Mouse (Mus musculus) cerebellum, adult 8-10 months (tissue): ENCODE data around the gene Rimbp3.
"Not testable (repeated sequence)": the region's sequence is repeated elsewhere in the genome, so short reads cannot be mapped to it uniquely, and the experiment has no call there.

ENCODE experiments used
- DNase-seq: peaks from one replicate; pipeline ENCODE4 v3.0.0; 2022

The Rimbp3 gene

DNA sequence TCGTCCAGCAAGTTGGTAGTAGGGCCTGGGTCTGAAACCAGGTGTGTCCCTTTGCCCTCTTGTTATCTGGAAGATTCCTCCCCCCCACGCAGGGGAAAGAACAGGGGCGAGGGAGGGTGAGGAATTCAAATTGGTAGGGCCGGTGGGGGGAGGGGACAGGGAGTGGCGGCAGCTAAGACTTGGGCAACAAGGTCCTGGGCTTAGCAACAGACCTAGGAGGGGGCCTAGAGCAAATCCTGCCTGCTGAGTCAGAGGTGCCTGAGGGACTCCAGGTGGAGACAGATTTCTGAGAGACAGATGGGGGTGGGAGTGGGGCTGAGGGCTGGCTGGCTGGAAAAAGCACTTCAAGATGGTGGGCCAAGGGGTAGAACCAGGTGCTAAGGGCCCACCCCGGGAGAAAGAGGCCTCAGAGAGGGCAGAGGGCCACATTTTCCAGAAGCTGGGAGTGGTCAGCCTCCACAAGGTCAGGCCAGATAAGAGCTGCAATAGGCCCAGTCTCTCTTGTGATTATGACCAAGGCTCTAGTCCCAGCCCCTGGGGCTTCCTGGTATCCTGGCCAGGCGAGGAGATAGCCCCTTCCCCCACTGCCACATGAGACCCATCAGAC, 11.8 kb downstream of the Rimbp3 start:
- no peak for DNase-seq

DNA sequence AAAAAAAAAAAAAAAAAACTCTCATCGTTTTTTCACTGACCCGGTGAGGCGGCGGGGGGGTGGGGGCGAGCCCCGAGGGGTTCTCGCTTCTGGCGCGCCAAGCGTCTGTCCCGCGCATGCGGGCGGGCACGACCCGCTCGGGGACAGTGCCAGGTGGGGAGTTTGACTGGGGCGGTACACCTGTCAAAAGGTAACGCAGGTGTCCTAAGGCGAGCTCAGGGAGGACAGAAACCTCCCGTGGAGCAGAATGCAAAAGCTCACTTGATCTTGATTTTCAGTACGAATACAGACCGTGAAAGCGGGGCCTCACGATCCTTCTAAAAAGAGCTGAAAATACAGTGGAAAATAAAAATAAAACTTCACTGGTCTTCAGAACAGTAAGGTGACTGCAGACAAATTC, 13.8 kb downstream of the Rimbp3 start:
- peak; percentile 94 for DNase-seq

DNA sequence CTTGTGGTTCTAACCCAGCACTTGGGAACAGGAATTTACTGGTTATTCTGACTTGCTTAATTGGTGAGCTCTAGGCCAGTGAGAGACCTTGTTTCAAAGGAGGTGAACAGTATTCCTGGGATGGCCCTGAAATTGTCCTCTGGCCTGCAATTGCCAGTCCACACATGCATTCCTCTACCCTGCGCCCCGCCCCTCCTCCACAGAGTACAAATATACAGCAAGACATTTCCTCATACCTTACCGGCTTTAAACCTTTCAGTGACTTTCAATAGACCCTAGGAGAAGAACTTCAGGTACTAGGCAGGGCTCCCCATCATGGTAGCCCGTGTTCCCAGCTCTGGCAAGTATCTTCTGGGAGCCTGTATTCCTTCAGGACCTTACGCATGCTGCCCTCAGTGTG, 17.2 kb downstream of the Rimbp3 start:
- no peak for DNase-seq

DNA sequence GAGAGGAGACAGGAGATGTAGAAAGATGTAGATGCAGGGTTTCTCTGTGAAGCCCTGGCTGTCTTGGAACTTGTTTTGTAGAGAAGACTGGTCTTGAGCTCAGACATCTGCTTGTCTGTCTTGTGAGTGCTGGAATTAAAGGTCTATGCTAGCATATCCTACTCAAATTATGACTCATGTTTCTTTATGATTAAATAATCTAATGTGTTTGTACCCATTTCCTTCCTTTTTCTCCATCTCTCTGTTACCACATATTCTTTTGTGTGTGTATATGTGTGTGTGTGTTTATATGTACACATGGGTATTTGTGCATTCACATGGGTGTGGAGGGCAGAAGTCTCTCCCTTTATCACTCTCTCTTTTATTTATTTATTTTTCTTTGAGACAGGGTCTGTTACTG, 18.1 kb downstream of the Rimbp3 start:
- DNase-seq = no peak

DNA sequence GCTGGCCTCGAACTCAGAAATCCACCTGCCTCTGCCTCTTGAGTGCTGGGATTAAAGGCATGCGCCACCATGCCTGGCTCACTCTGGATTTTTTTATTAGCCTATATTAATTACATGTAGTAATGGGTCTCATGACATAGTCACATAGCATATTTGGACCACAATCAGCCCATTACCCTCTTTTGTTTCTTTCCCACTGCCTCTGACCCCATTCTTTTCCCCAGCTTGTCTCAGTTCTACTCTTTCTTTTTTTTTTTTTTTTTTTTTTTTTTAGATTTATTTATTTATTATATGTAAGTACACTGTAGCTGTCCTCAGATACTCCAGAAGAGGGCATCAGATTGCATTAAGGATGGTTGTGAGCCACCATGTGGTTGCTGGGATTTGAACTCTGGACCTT, 23.1 kb downstream of the Rimbp3 start:
- not testable (repeated sequence) for DNase-seq

DNA sequence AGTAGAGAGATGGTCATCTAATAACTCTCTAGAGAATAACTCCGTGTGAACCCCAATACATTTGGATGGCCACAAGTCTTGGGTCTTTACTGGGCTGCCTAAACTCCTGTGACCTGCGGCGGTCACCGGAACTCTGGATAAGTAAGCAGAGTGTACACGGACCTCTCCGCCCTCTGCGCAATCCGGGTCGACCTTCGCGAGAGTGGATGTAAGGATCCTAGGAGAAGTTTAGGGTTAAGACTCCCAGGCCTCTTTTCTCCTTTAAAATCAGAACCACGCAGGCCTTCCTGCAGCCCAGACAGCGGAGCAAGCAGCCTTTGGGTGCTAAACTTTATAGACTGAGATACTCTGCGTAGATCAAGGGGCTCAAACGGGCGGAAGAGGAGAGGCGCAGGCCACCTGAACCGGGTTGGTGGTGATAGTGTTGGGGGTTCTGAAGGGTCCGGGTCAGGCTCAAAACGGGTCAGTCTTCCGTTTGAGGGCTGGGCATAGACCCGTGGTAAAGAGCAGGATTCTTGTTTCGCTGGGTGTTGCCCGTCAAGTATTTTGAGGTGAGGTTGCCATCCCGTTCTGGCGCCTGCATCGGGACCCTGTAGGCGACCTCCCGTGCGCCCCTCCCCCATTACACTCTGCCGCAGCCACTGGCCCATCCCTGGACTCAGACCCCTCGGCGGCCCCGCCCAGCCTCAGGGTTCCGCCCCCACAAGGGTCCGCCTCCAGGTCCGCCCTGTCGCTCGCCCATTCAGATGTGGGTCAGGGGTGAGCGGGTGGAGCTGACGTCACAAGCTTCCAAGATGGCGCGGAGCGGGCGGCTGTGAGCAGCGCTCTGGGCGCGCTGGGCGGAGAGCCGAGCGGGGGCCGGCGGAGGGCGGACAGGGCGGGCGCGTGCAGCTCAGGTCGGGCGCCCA, 24.6 kb downstream of the Rimbp3 start, which contains the start of gene Hic2:
Hic2 (plus strand) TSS at position 779 of the 908 bp plus-strand sequence.
- peak; percentile 89 for DNase-seq

DNA sequence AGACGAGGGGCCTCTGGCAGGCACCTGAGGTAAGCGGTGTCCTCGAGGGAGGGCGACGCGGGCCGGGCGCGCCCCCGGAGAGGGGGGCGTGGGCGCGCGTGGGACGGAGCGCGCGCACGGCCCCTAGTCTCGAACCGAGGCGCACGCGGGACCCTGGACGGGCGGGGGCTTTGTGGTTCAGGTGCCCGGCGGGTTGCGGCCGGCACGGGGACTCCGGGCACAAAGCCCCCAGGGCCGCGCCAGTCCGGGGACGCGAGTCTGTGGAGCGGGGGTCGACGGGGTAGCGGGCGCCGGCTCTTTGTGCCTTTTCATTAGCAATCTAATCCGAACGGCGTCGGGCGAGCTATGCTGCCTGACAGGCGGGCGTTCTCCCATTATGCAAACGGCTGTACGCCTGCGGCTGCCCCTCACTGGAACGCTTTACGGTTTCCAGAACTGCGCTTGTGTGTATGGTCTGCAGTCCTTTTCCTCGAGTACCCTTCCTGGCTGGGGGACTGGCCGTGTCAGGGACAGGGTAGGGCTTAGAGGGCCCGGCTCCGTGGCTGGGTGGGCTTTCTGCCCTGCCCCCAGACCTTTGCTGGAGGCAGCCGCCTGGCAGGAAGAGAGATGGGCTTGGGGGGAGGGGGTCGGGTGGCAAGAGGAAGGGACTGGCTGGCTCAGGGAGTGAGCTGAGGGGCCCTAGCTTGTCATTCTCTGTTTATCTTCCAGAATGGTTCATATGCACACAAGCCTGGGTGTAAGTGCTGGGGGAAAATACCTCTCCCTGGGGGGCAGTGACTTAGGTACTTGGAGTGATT, 25.5 kb downstream of the Rimbp3 start:
- DNase-seq = peak; percentile 39

DNA sequence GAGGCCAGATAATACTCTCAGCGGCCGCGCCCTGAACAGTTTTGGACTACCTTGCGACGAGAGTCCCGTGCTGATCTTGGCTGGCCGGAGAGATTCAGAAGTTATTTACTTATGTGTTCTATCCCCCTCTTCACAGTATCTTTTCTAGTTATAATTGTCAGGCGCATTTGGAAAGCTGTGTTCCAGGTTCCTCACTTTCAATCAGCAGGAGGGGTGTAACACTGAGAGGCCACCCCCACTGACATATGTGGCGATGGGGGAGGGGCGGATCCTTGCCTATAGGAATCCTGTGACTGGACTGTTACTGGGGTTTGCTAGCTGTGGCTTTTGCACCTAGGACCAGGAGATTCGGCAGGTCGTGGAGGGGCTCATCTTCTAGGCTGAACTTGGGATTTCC, 26.1 kb downstream of the Rimbp3 start:
- peak; percentile 45 for DNase-seq

DNA sequence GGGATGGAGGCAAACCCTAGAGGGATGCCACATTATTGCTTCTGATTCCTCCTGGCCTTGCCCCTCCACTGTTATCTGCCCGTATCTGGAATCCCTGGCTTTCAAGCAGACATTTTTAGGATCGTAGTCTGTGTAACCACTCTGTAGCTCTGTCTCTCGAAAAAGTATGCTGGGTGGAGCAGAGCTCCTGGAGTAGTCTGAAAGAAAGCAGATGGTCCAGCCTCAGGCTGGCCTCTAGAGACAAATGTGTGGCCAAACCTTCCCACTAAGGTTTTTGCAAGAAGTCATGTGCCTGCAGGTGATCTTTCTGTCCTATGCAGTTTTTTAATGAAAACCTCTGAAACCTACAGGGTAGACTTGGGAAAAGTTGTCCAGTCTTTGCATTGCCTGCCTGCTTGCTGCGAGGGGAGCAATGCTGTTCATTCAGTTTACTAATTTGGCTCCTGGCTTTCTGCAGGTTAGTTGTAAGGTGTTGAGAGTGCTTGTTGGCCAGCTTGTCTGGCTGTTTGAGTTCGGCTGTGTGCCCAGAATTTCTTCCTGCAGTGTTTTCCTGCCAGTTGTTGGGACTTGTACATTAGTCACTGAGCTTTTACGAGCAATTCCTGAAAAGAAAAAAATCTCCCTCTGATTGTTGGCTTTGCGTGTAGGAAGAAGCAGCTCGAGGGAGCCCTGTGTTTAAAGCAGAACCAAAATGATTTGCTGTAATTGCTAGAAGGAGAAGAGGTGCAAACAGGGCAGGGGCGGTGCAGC, 26.7 kb downstream of the Rimbp3 start:
- DNase-seq = peak; percentile 36

DNA sequence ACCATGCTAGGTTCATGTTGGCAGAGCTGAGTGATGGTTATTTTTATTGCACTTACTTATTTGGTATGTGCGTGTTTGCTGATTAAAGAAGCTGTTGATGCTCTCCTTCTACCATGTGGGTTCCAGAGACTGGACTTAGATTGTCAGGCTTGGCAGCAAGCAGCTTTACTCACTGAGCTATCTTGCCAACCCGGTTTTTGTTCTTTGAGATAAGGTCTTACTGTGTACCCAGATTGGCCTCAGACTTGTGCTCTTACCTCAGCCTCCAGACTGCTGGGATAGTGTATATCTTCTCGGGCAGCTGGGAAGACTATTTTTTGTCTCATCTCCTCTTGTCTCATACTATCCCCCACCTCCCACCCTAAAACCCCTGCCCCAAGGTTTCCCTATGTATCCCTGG, 29.2 kb downstream of the Rimbp3 start:
- DNase-seq = no peak

DNA sequence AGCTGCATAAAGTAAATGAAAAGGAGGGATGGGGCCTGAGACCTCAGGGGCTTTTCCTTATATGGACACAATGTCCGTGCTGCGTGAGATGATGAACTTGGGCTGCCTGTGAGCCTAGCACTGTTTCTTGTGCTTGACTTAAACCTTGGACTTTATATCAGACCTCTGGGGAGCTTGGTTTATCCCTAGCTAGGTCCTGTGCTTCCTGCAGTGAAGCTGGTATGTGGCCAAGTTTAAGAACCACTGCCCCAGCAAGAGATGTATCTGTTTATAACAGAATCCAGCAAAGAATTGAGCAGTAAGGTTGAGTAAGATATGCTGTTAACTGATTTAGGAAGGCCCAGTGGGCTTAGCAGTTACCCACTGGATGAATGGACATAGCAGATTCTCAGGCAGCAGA, 31.0 kb downstream of the Rimbp3 start:
- no peak for DNase-seq

DNA sequence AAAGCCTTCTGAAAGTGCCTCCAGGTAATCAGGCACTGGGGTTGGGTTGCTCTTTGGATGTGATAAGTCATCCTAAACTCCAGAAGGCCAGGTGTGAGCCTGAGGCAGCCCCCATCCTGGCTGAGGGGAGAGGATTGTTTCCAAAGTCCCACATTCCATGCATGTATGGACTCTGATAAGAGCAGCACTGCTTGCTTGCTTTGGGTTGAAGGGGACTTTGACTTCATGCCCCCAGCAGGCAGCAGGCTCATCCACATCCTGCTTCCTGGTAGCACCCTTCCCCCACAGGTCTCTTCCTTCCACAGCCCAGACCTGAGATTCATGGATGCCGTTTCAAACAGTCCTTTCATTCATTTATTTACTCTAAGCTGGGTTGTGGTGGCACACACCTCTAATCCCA, 35.3 kb downstream of the Rimbp3 start:
- no peak for DNase-seq

DNA sequence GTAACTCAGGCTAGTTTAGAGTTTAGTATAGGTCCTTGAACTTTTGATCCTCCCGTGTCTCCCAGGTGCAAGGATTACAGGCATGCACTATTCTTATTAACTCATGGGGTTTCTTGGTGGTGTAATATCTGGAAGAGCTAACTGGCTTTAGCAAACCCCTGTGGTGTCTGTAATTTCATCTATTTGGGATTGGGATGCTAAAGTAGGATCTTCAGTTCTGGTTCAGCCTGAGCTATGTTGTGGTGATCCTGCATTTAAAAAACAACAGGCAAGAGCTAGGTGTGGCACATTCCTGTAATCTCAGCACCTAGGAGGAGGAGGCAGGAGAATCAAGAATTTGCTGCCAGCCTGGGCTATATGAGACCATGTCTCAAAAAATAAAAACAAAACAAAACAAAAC, 36.6 kb downstream of the Rimbp3 start:
- no peak for DNase-seq

DNA sequence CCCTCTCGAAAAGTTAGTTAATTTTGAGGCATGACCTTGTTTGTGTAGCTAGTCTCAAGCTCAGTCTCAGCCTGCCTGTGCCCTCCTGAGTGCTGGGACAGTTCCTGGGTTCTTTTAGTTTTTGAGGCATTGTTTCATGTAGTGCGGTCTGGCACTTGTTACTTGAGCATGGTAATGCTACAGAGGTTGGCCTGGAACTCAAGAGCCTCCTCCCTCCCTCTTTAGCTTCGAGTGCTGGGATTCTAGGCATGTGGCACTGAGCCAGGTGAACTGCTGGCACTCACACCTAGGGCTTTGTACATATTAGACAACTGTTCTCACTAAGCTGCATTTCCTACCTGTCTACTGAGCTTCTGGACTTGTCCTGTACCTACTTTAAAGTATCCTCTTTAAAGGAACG, 39.3 kb downstream of the Rimbp3 start:
- DNase-seq = no peak

DNA sequence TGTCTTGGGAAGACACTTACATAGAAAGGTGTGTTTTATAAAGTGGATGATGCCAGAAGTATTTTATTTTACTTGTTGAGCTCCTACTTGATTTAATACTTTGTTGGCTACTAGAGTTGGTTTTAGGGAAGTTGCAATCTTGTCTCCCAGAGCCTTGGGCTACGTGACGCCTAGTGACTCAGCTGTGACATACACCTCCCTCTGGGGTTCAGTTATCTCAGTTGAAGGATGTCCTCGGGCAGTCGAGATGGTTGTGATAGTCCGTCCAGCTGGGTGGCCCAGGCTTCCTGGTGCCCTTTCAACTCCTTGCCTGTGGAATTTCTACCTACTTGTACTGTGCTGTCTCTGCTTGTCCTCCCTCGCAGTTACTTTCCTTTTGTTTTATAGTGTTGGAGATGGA, 40.7 kb downstream of the Rimbp3 start:
- DNase-seq = no peak

DNA sequence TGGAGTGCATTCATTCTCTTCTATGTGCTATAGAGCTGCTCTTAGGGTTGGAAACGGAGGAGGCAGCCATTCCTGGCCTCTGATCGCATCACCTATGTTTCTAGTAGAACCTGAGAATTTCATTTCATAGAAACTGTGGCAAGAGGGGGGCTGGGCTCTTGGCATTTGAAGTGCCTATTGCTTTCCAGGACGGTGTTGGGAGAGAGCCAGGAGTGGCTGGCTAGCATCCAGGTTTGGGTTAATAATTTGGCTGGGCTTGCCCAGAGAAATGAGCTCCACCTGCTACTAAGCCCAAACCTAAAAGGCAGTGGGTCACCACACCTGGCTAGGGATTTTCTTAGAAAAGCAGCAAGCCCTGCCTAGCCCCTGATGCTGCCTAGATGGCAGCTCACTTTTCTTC, 43.1 kb downstream of the Rimbp3 start:
- peak; percentile 78 for DNase-seq

DNA sequence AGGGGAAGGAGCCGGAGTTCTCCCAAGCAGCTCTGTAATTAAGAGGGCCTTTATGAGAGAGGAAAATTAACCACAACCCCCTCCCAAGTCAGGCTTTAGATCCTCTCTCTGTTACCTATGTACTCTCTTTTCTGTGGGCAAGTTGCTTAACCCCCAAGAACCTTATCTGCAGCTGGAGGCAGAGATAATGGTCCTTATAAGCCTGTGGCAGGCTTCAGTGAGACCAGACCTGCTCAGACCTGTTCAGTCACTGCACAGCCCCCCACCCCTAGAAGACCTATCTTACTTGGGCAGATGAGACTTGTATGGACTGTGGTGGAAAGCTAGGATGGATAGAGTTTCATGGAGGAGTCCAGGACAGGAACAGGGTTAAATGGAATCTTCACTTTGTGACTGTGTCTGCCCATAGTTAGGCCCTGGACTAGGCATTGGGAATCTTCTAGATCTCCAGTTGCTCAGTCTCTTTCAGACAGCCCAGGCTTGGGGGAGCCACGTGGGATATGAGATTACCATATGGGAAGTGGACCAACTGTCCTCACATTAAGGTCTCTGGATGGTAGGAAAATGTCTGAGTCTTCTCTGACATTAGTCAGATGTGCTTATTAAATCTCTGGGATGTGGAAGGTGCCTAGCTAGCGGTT, 43.8 kb downstream of the Rimbp3 start:
- no peak for DNase-seq

DNA sequence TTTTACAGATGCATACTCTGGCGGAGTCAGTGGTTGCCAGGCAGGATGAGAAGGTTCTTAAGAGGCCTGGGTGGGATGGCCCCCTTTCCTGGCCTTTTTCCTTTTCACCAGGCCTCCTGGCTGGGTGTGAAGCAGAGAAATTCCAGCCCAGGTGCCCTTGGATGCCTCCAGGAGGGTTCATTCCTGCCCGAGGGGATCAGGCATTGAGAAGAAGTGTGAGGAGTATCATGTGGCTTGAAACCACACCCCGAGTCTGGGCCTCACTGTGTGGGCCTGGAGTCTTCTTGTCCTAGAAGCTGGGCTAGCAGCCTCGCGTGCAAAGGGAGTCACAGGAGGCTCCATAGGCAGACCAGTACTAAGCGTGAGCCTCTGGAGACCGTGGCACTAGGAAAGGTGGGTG, 44.4 kb downstream of the Rimbp3 start:
- no peak for DNase-seq

DNA sequence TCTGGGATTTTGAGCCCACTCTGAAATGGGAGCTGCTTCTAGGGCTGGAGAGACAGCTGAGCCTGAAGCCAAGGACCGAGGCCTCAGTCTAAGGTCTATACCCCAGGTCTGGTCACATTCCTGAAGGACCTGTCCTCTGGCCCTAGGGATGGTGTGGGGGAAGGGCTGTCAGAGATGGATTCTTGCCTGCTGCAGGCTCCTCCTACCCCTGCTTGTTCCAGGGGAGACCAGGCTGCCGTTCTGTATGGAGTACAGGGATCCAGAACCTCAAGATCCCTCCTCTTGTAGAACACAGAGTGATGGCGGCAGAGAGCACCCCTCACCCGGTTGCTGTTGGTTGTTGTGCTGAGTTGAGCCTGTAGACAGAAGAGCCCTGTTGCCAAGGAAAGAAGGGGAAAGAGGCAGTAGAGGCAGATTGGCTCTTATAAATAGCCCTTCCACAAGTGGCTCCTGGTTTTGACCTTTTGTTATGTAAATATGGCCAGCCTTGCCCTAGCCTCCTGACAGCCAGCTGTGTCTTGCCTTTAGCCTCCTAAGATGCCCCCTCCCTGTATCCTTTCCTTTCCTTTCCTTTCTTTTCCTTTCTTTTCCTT, 45.7 kb downstream of the Rimbp3 start:
- DNase-seq = no peak

DNA sequence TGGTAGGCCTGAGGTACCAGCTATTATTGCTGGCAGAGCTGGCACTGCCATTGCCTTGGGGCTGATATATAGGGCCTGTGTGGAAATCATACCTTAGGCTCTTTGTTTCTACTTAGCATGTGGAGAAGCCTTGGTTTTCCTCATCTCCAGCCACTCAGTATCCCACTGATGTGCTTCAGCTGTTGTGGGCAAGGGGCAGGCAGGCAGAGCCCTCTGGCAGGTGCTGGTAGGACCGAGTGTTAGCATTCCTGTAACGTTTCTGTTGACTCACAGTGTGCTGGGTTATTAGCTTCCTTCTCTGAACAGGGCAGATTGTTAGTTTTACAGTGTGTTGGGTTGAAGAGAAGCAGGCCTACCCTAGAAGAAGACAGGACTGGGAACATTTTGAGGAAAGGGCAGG, 46.9 kb downstream of the Rimbp3 start:
- DNase-seq = no peak

DNA sequence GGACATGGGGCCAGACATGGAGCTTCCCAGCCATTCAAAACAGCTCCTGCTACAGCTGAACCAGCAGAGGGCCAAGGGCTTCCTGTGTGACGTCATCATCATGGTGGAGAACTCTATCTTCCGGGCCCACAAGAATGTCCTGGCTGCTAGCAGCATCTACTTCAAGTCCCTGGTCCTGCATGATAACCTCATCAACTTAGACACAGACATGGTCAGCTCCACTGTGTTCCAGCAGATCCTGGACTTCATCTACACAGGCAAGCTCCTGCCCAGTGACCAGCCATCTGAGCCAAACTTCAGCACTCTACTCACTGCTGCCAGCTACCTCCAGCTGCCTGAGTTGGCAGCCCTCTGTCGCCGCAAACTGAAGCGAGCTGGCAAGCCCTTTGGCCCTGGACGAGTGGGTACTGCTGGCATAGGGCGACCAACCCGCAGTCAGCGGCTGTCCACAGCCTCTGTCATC, 49.0 kb downstream of the Rimbp3 start:
- DNase-seq = no peak

DNA sequence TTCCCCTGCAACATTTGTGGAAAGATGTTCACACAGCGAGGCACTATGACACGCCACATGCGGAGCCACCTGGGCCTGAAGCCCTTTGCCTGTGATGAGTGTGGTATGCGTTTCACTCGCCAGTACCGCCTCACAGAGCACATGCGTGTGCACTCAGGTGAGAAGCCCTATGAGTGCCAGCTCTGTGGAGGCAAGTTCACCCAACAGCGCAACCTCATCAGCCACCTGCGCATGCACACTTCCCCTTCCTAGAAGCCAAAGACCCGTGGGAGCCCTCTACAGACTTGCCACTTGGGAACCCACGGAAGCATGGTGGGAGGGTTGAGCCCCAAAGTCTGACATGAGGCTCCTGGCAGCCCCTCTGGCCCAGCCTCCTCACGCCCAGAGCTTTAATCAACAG, 50.5 kb downstream of the Rimbp3 start:
- DNase-seq = no peak
